Mouse (Mus musculus): ENCODE results near the gene Gm37240.

- TF ChIP-seq CTCF (IDR thresholded peaks at IDR 0.05; ENCODE audit: low read depth, low read length), result no peak
- no peak for TF ChIP-seq POLR2A (IDR thresholded peaks at IDR 0.05; ENCODE audit: borderline replicate concordance, low read depth, low read length)
Observed at GRCm38 (mm10) chr3:85661926-85662813, 225.1 kb downstream of the Gm37240 start.

All from bone marrow macrophage, adult 2 months (primary cell).